Mouse (Mus musculus): ENCODE data around the gene Elf3. TPM values are rescaled to one million over a fixed set of nuclear protein-coding genes. Genes with fewer than 3 reads are reported as not detected.

Gene Elf3
- polyA plus RNA-seq, 1 experiment from 2014 or later, result 2.3 TPM

- Histone ChIP-seq H3K9me3 (replicated peaks; ENCODE audit: control insufficient read depth, low read length) (no peaks in the 10 kb centered on the region), H3K36me3 (ENCODE audit: control insufficient read depth, insufficient read depth) (peaks cover 31% of the 10 kb centered on the region), H3K9ac (ENCODE audit: low read length) (no peak overlapping the region), H3K27me3 (ENCODE audit: control insufficient read depth, insufficient read depth, low read length) (no peaks in the 10 kb centered on the region), H3K4me3 (ENCODE audit: low read length) (no peak overlapping the region), H3K4me1 (ENCODE audit: control insufficient read depth, insufficient read depth, low read length) (no peaks in the 10 kb centered on the region), H3K4me2 (ENCODE audit: low read depth, low read length) (no peak overlapping the region), H3K27ac (ENCODE audit: low read length) (no peak overlapping the region)
- 85% methylated on average over 9 of the region's 9 CpGs for WGBS
- no peak for ATAC-seq (replicated peaks; ENCODE audit: extremely low read depth, insufficient read depth, low FRiP score)
Observed at GRCm38 (mm10) chr1:135271371-135271770, 13.0 kb upstream of the Elf3 start.

GRCm38 (mm10) chr1:135267663-135268446 lies 9.5 kb upstream of the Elf3 start:
- ATAC-seq (replicated peaks; ENCODE audit: extremely low read depth, insufficient read depth, low FRiP score), result no peak
- peaks cover 46% of the 10 kb centered on the region for H3K36me3 ChIP-seq (ENCODE audit: control insufficient read depth, insufficient read depth)

GRCm38 (mm10) chr1:135265834-135266233 lies 7.5 kb upstream of the Elf3 start:
- Histone ChIP-seq H3K9me3 (replicated peaks; ENCODE audit: control insufficient read depth, low read length) (no peaks in the 10 kb centered on the region), H3K27me3 (ENCODE audit: control insufficient read depth, insufficient read depth, low read length) (no peaks in the 10 kb centered on the region), H3K36me3 (ENCODE audit: control insufficient read depth, insufficient read depth) (peaks cover 46% of the 10 kb centered on the region), H3K4me2 (ENCODE audit: low read depth, low read length) (no peak overlapping the region), H3K9ac (ENCODE audit: low read length) (no peak overlapping the region), H3K27ac (ENCODE audit: low read length) (no peak overlapping the region), H3K4me3 (ENCODE audit: low read length) (no peak overlapping the region), H3K4me1 (ENCODE audit: control insufficient read depth, insufficient read depth, low read length) (peaks cover under 1% of the 10 kb centered on the region)
- 70% methylated on average over 5 of the region's 5 CpGs for WGBS
- ATAC-seq (replicated peaks; ENCODE audit: extremely low read depth, insufficient read depth, low FRiP score), result no peak

More at GRCm38 (mm10) chr1:135267663-135268446, 9.5 kb upstream of the Elf3 start:
- H3K27me3 ChIP-seq (ENCODE audit: control insufficient read depth, insufficient read depth, low read length), result no peaks in the 10 kb centered on the region
- no peak overlapping the region for H3K9ac ChIP-seq (ENCODE audit: low read length)
- no peaks in the 10 kb centered on the region for H3K4me1 ChIP-seq (ENCODE audit: control insufficient read depth, insufficient read depth, low read length)
- H3K27ac ChIP-seq (ENCODE audit: low read length), result no peak overlapping the region
- H3K4me3 ChIP-seq (ENCODE audit: low read length), result no peak overlapping the region
- no peak overlapping the region for H3K4me2 ChIP-seq (ENCODE audit: low read depth, low read length)
- H3K9me3 ChIP-seq (replicated peaks; ENCODE audit: control insufficient read depth, low read length), result no peaks in the 10 kb centered on the region
- 77% methylated on average over 10 of the region's 10 CpGs for WGBS

- Histone ChIP-seq H3K9me3 (replicated peaks; ENCODE audit: control insufficient read depth, low read length) (no peaks in the 10 kb centered on the region), H3K4me1 (ENCODE audit: control insufficient read depth, insufficient read depth, low read length) (peaks cover 14% of the 10 kb centered on the region), H3K4me3 (ENCODE audit: low read length) (no peak overlapping the region), H3K36me3 (ENCODE audit: control insufficient read depth, insufficient read depth) (peaks cover 43% of the 10 kb centered on the region), H3K4me2 (ENCODE audit: low read depth, low read length) (no peak overlapping the region), H3K27ac (ENCODE audit: low read length) (no peak overlapping the region), H3K9ac (ENCODE audit: low read length) (no peak overlapping the region), H3K27me3 (ENCODE audit: control insufficient read depth, insufficient read depth, low read length) (no peaks in the 10 kb centered on the region)
- no peak for ATAC-seq (replicated peaks; ENCODE audit: extremely low read depth, insufficient read depth, low FRiP score)
- WGBS, result 74% methylated on average over 9 of the region's 9 CpGs
Observed at GRCm38 (mm10) chr1:135263316-135263715, 4.9 kb upstream of the Elf3 start.

GRCm38 (mm10) chr1:135262329-135262728 lies 4.0 kb upstream of the Elf3 start:
- no peaks in the 10 kb centered on the region for H3K9me3 ChIP-seq (replicated peaks; ENCODE audit: control insufficient read depth, low read length)
- H3K4me2 ChIP-seq (ENCODE audit: low read depth, low read length), result no peak overlapping the region
- no peak overlapping the region for H3K9ac ChIP-seq (ENCODE audit: low read length)
- H3K36me3 ChIP-seq (ENCODE audit: control insufficient read depth, insufficient read depth), result peaks cover 37% of the 10 kb centered on the region
- H3K27ac ChIP-seq (ENCODE audit: low read length), result no peak overlapping the region
- no peak for ATAC-seq (replicated peaks; ENCODE audit: extremely low read depth, insufficient read depth, low FRiP score)
- H3K27me3 ChIP-seq (ENCODE audit: control insufficient read depth, insufficient read depth, low read length), result no peaks in the 10 kb centered on the region
- 79% methylated on average over 3 of the region's 3 CpGs for WGBS
- peaks cover 16% of the 10 kb centered on the region for H3K4me1 ChIP-seq (ENCODE audit: control insufficient read depth, insufficient read depth, low read length)
- no peak overlapping the region for H3K4me3 ChIP-seq (ENCODE audit: low read length)

GRCm38 (mm10) chr1:135260931-135261330 lies 2.6 kb upstream of the Elf3 start:
- ATAC-seq (replicated peaks; ENCODE audit: extremely low read depth, insufficient read depth, low FRiP score), result no peak
- no peak overlapping the region for H3K4me3 ChIP-seq (ENCODE audit: low read length)
- H3K27ac ChIP-seq (ENCODE audit: low read length), result no peak overlapping the region
- H3K4me2 ChIP-seq (ENCODE audit: low read depth, low read length), result no peak overlapping the region
- 71% methylated on average over 6 of the region's 6 CpGs for WGBS
- no peak overlapping the region for H3K9ac ChIP-seq (ENCODE audit: low read length)
- H3K27me3 ChIP-seq (ENCODE audit: control insufficient read depth, insufficient read depth, low read length), result 0 out of 2 replicates have a peak, but pooled peaks cover 3% of the 10 kb centered on the region
- H3K9me3 ChIP-seq (replicated peaks; ENCODE audit: control insufficient read depth, low read length), result no peaks in the 10 kb centered on the region
- peaks cover 16% of the 10 kb centered on the region for H3K4me1 ChIP-seq (ENCODE audit: control insufficient read depth, insufficient read depth, low read length)
- H3K36me3 ChIP-seq (ENCODE audit: control insufficient read depth, insufficient read depth), result peaks cover 29% of the 10 kb centered on the region

- peak; percentile 62 for ATAC-seq (replicated peaks; ENCODE audit: extremely low read depth, insufficient read depth, low FRiP score)
- 2% methylated on average over 10 of the region's 10 CpGs for WGBS
- no peak overlapping the region for H3K27ac ChIP-seq (ENCODE audit: low read length)
Observed at GRCm38 (mm10) chr1:135259128-135259436, 714 bp upstream of the Elf3 start.

GRCm38 (mm10) chr1:135256299-135256698 lies 2.1 kb downstream of the Elf3 start:
- no peak overlapping the region for H3K9ac ChIP-seq (ENCODE audit: low read length)
- no peak overlapping the region for H3K4me2 ChIP-seq (ENCODE audit: low read depth, low read length)
- no peak overlapping the region for H3K4me3 ChIP-seq (ENCODE audit: low read length)
- H3K36me3 ChIP-seq (ENCODE audit: control insufficient read depth, insufficient read depth), result no peaks in the 10 kb centered on the region
- no peaks in the 10 kb centered on the region for H3K9me3 ChIP-seq (replicated peaks; ENCODE audit: control insufficient read depth, low read length)
- ATAC-seq (replicated peaks; ENCODE audit: extremely low read depth, insufficient read depth, low FRiP score), result no peak
- 85% methylated on average over 6 of the region's 6 CpGs for WGBS
- peaks cover 16% of the 10 kb centered on the region for H3K27me3 ChIP-seq (ENCODE audit: control insufficient read depth, insufficient read depth, low read length)
- no peak overlapping the region for H3K27ac ChIP-seq (ENCODE audit: low read length)
- H3K4me1 ChIP-seq (ENCODE audit: control insufficient read depth, insufficient read depth, low read length), result peaks cover 16% of the 10 kb centered on the region

More at GRCm38 (mm10) chr1:135259128-135259436, 714 bp upstream of the Elf3 start:
- peaks cover 16% of the 10 kb centered on the region for H3K4me1 ChIP-seq (ENCODE audit: control insufficient read depth, insufficient read depth, low read length)
- no peaks in the 10 kb centered on the region for H3K9me3 ChIP-seq (replicated peaks; ENCODE audit: control insufficient read depth, low read length)
- peaks cover 15% of the 10 kb centered on the region for H3K27me3 ChIP-seq (ENCODE audit: control insufficient read depth, insufficient read depth, low read length)
- H3K4me3 ChIP-seq (ENCODE audit: low read length), result peak overlapping the region; percentile 42
- H3K36me3 ChIP-seq (ENCODE audit: control insufficient read depth, insufficient read depth), result peaks cover 17% of the 10 kb centered on the region
- H3K9ac ChIP-seq (ENCODE audit: low read length), result peak overlapping the region; percentile 14
- peak overlapping the region; percentile 71 for H3K4me2 ChIP-seq (ENCODE audit: low read depth, low read length)

GRCm38 (mm10) chr1:135252854-135253253 lies 5.5 kb downstream of the Elf3 start:
- Histone ChIP-seq H3K9ac (ENCODE audit: low read length) (no peak overlapping the region), H3K27me3 (ENCODE audit: control insufficient read depth, insufficient read depth, low read length) (peaks cover 22% of the 10 kb centered on the region), H3K4me2 (ENCODE audit: low read depth, low read length) (no peak overlapping the region), H3K36me3 (ENCODE audit: control insufficient read depth, insufficient read depth) (no peaks in the 10 kb centered on the region), H3K4me3 (ENCODE audit: low read length) (no peak overlapping the region), H3K4me1 (ENCODE audit: control insufficient read depth, insufficient read depth, low read length) (no peaks in the 10 kb centered on the region), H3K9me3 (replicated peaks; ENCODE audit: control insufficient read depth, low read length) (no peaks in the 10 kb centered on the region), H3K27ac (ENCODE audit: low read length) (no peak overlapping the region)
- peak; percentile 50; the same call in 1 of the 2 replicates for ATAC-seq (replicated peaks; ENCODE audit: extremely low read depth, insufficient read depth, low FRiP score)
- WGBS, result 29% methylated on average over 4 of the region's 4 CpGs
